In genomic region chr15:31530659-31531445, GRCm38 (mm10) we compare ENCODE assay signal across 8 mouse cellular contexts. TPM values are rescaled to one million over a fixed set of nuclear protein-coding genes. Genes with fewer than 3 reads are reported as not detected.
DNase-seq lines count a peak whose midpoint lies in the region; ATAC-seq and TF ChIP-seq lines count a peak whose summit lies in the region.

March6 (minus strand) TSS chr15:31531053.

- H3K4me2 ChIP-seq in hindbrain, embryonic 11.5 days (replicated peaks; ENCODE audit: low read depth, low read length): peak within 1 kb of the TSS; percentile 71
- H3K4me2 ChIP-seq in lung, postnatal 0 days (replicated peaks; ENCODE audit: low read depth, low read length): peak within 1 kb of the TSS; percentile 62

- peak within 1 kb of the TSS; percentile 99 for H3K27ac ChIP-seq in hindbrain, embryonic 11.5 days (ENCODE audit: low read depth, low read length)
- peak within 1 kb of the TSS; percentile 99 for H3K27ac ChIP-seq in lung, postnatal 0 days (ENCODE audit: low read length)

- H3K36me3 ChIP-seq in hindbrain, embryonic 11.5 days (ENCODE audit: control insufficient read depth, insufficient read depth, low read length): no peaks in the 10 kb centered on the region
- H3K36me3 ChIP-seq in lung, postnatal 0 days (ENCODE audit: insufficient read depth, low read length): no peaks in the 10 kb centered on the region

- H3K27me3 ChIP-seq in hindbrain, embryonic 11.5 days (ENCODE audit: control insufficient read depth, insufficient read depth, low read length): no peaks in the 10 kb centered on the region
- H3K27me3 ChIP-seq in lung, postnatal 0 days (replicated peaks; ENCODE audit: insufficient read depth, low read length): no peaks in the 10 kb centered on the region

- no peak for TF ChIP-seq CTCF in lung, postnatal 0 days (IDR thresholded peaks at IDR 0.05)

- no peak for TF ChIP-seq EP300 in lung, postnatal 0 days (IDR thresholded peaks at IDR 0.05)

- H3K9ac ChIP-seq in hindbrain, embryonic 11.5 days (ENCODE audit: low read depth, low read length): peak within 1 kb of the TSS; percentile 95
- H3K9ac ChIP-seq in lung, postnatal 0 days (replicated peaks; ENCODE audit: low read depth): peak within 1 kb of the TSS; percentile 93

- peak within 1 kb of the TSS; percentile 93 for H3K4me3 ChIP-seq in hindbrain, embryonic 11.5 days (ENCODE audit: low read depth, low read length)
- H3K4me3 ChIP-seq in lung, postnatal 0 days (ENCODE audit: low read depth, low read length): peak within 1 kb of the TSS; percentile 86

- WGBS in hindbrain, embryonic 11.5 days: under 1% methylated on average over 80 of the region's 132 CpGs
- 2% methylated on average over 34 of the region's 132 CpGs for WGBS in lung, postnatal 0 days

- no peaks in the 10 kb centered on the region for H3K9me3 ChIP-seq in hindbrain, embryonic 11.5 days (ENCODE audit: control insufficient read depth, low read length)
- H3K9me3 ChIP-seq in lung, postnatal 0 days (ENCODE audit: low read length): no peaks in the 10 kb centered on the region

- peak; percentile 93 for ATAC-seq in hindbrain, embryonic 11.5 days (ENCODE audit: low FRiP score)
- ATAC-seq in lung, postnatal 0 days: peak; percentile 94

- peaks cover 7% of the 10 kb centered on the region; the same call in 1 of the 2 replicates for H3K4me1 ChIP-seq in hindbrain, embryonic 11.5 days (replicated peaks; ENCODE audit: control insufficient read depth, insufficient read depth, low read length)
- H3K4me1 ChIP-seq in lung, postnatal 0 days (ENCODE audit: insufficient read depth, low read depth, low read length): peaks cover 9% of the 10 kb centered on the region; the same call in 1 of the 2 replicates

- DNase-seq in Muller cell, postnatal 12 days (ENCODE audit: inconsistent ontology term): peak; percentile 95
- DNase-seq in cerebellum, adult 9-11 months: peak; percentile 95
- DNase-seq in frontal cortex, postnatal 10 days (ENCODE audit: low spot score in 2 of 2): peak; percentile 89 to 93
- DNase-seq in hindbrain, embryonic 11.5 days (ENCODE audit: low spot score): peak; percentile 95
- DNase-seq in layer of hippocampus, postnatal 10 days (ENCODE audit: low spot score in 2 of 2): peak; percentile 89 to 95
- peak; percentile 94 for DNase-seq in lung, postnatal 0 days (ENCODE audit: low spot score)
- DNase-seq in ovary, postnatal 10 days (ENCODE audit: low spot score): peak; percentile 53
- DNase-seq in thymus, postnatal 0 days (ENCODE audit: low spot score): peak; percentile 94

RNA-seq across cellular contexts. Expression of gene March6, which starts in this region (rescaled TPM):
- polyA plus RNA-seq in hindbrain, embryonic 11.5 days (2014; fragmentation: Nextera tagmentation; extraction: Ambion mirVana): 46.3 and 49.2 TPM in 2 replicates
- 100 to 1,000 TPM; 199 to 221 TPM for total RNA-seq in layer of hippocampus, postnatal 10 days (2021)
- 18.3 and 20.6 TPM in 2 replicates for polyA plus RNA-seq in lung, postnatal 0 days (2015; fragmentation: Nextera tagmentation; extraction: Ambion mirVana)
- 19.6 and 20.7 TPM in 2 replicates for polyA plus RNA-seq in thymus, postnatal 0 days (2015; fragmentation: Nextera tagmentation; extraction: Ambion mirVana)

Comparison
In these comparisons a context has a peak if more than half of its experiments do, and no peak if none do; other contexts are left out.
1. Peak in every context shown above with its lines: DNase-seq, ATAC-seq, H3K4me3 ChIP-seq and H3K27ac ChIP-seq.